Mouse (Mus musculus) left cerebral cortex, postnatal 36 days (tissue): ENCODE data around the gene Rarres1. TPM values are rescaled to one million over a fixed set of nuclear protein-coding genes. Genes with fewer than 3 reads are reported as not detected.
A peak's percentile ranks its signal among the peaks of the same experiment; 100 is the strongest.

ENCODE experiments used
- DNase-seq, 2 experiments: peaks; one replicate each; pipeline ENCODE4 v3.0.0; 2021 to 2022; ENCODE audit warnings: low spot score in 2 of 2, mixed read lengths in 1 of 2
- intact Hi-C: fragments of 180-260 bp; cut with DNase I; formaldehyde crosslinking; loops from one replicate; pipeline ENCODE4 v1.15.1; 2025
- total RNA-seq, 2 experiments: library from RNA; stranded (reverse); gene quantifications; 2 replicates each; pipeline ENCODE4 v1.2.3; 2021

Rarres1 gene
- 1 to 10 TPM; 1.9 to 2.0 TPM for total RNA-seq

DNA sequence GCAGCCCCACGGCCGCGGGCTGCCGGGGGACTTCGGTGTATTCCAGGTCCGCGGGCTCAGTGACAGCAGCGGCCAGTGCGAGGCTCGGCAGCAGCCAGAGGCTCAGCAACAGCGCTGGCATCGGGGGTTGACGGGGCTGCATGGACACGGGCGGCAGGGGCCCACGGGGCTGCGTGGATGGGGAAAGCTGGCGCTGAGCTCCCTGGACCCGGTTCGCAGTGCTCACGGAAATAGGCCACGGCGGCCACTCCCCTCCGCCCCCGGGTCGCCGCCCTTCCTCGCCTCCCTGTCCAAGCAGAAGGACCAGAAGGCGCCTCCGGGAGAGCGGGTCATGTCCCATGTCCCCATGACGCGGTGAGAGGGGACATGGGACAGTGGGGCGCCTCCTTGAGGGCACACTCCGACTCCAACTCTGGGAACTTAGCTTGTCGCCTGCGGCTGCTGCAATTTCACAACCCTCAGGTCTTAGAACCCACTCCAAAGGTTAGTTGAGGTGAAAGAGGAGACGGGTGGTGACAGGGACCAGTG is at the start of gene Rarres1:
Gene Rarres1 (minus strand): TSS at position 250 of the 528 bp plus-strand sequence.
- intact Hi-C loops, result no loop called here
- peak in 1 of 2 experiments; percentile 9 for DNase-seq

DNA sequence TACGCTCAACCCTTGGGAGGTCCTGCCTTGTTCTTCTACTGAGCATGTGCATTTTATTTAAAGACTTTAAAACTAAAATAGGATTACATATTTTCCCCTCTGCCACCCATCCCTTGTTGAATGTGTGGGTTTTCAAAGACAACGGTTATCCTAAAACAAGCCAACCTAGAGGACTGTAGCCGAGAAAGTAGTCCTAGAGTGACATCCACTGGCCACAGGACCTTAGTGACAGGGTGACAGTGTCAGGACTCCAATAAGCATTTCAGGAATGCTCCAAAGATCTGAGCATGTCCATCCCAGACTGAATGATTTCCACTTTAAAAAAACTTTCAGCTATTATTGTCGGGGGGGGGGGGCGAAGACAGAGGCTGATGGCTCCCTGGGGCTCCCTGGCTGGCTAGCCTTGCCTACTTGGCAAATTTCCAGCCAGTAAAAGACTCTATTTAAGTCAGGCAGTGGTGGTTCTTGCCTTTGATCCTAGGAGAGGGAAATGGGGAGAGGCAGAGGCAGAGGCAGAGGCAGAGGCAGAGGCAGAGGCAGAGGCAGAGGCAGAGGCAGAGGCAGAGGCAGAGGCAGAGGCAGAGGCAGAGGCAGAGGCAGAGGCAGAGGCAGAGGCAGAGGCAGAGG is 49.5 kb upstream of the Rarres1 start:
- intact Hi-C loops, result loop anchor here (5.0 kb wide), 1 partner anchor 213 kb away; no protein-coding TSS in a partner anchor
- no peak for DNase-seq

DNA sequence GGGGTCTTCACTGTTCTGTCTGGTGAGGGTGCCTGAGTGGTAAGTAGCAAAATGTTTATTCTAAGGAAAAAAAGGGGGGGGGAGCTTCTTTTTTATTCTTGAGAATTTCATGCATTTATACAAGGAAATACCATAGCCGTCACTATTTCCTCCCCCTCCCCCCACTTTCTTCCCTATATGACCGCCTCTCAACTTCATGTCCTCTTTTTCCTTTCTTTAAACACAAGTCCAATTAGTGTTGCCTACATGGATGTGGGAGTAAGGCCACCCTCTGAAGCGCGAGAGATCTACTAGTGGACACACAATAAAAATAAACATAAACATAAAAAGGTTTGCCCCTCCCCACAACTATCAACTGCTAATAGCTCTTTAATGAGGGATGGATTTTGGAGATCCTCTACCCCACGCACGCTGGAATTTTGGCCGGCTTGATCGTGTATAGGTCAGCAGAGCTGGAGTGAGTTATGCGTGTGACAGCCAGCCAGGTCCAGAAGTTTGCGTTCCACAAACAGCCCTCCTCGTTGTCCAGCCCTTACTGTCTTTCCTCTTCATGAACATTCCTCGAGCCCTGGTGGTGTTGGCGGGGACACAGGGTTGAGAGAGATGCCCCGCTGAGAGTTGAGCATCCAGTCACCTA is 42.5 kb upstream of the Rarres1 start:
- DNase-seq, result no peak
- intact Hi-C loops, result no loop called here

DNA sequence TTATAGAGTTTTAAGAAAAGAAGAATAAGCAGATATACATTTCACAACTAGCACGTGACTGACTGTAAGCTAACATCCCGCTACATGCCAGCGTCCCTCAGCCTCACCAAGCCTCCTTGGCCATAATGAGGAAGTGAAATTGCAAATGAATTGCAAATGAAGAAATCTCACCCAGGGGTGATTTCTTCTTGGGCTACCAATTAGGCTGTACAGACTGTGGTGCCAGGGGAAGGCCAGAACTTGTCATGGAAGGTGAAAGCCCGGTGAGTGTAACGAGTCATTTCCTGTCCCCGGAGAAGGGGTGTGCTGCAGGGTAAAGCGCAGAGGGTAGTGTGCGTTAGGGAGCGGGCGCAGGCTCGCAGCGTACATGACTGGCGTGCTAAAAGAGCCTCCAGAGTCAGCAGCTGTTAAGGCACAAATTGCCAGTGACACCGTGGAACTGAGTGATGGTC is 41.9 kb upstream of the Rarres1 start:
- intact Hi-C loops, result no loop called here
- DNase-seq, result no peak

DNA sequence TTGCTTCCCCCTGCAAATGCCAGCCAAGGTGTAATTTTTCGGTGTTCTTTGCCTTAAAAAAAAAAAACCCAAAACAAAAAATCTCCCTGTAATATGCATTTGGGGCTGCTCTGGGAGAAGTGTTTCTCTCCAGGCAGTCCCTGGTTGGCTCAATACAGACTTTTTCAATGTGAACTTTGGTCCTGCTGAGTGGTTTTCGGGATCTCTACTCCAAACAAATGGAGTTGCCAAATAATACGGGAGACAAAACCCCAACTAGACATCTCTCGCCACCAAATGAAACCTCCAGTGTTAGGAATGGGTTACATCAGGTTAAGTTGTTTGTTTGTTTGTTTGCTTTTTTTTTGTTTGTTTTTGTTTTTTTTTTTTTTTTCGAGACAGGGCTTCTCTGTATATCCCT is 39.9 kb upstream of the Rarres1 start:
- DNase-seq, result no peak

DNA sequence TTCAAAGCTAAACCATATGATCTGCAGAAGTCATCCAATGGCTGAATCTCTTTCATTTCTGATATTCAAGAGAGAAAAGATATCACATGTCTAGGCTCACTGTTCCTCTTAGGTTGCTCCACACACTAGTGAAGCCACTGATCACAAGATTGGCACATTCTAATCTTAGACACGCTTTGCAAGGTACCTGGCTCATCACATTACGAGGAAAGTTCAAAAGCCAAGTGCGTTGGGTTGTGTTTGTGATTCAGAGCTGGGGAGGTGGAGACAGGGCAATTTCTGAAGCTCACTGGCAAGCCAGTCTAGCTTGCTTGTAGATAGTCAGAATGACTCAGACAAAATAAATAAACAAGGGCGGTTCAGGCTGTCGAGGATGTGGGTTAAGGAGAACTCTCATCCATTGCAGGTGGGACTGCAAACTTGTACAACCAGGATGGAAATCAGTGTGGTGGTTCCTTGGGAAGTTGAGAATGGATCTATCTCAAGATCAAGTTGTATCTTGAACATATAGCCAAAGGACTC is 38.7 kb upstream of the Rarres1 start:
- intact Hi-C loops, result no loop called here
- DNase-seq, result no peak

More for the DNA sequence above, 39.9 kb upstream of the Rarres1 start:
- intact Hi-C loops, result no loop called here

DNA sequence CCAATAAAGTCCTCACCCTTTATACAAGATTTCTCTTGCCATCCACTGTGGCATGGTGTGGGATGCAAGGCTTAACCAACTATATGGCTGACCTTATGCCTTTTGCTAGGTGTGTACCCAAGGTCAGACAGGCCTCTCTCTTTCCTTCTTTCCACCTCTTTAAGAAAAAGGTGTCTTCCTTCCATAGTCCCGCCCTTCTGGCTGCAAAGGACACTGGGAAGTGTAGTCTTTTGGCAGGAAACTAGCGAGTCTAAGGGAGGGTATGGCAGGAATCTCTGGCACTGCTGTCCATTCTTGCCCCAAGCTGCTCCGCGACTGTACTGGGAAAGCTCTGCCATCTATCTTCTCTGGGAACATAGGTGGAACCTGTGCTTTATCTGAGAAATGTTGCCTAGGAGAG is 38.0 kb upstream of the Rarres1 start:
- peak in 1 of 2 experiments; percentile 9 for DNase-seq
- intact Hi-C loops, result no loop called here

DNA sequence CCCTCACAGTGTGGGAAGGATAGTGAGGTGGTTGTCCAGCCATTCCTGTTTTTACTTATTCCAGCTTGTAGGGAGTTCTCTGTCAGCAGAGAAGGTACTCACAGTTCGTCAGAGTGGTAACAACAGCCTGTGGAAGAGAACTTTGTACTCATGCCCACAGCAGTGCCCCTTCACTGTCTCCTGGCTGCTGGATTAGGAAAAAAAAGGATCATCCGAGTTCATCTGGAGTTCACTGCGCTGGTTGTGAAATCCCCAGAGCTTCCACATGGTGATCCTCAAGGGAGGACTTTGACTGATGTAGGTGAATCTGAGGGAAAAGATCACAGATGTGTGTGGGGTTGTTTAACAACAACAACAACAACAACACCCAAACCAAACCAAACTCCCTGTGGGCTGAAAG is 35.9 kb upstream of the Rarres1 start:
- intact Hi-C loops, result no loop called here
- DNase-seq, result no peak

DNA sequence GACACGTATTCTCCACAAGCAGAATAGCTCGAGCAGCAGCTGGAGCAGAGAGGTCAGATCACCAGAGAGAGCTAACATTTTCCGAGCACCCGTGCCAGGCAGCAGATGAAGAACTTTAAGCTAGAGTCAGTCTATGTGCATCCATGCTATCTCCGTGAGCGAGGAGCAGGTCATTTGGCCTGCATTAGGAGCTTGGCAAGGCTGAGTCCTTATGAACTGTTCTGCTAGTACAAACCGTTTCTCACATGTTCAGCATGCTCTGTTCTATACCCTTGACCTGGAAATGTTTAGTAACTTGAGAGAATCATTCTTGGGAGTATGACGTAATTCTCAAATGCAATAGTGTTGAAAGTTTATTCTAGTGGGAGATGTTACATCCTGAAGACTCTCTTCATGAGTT is 28.3 kb upstream of the Rarres1 start:
- intact Hi-C loops, result no loop called here
- DNase-seq, result no peak

DNA sequence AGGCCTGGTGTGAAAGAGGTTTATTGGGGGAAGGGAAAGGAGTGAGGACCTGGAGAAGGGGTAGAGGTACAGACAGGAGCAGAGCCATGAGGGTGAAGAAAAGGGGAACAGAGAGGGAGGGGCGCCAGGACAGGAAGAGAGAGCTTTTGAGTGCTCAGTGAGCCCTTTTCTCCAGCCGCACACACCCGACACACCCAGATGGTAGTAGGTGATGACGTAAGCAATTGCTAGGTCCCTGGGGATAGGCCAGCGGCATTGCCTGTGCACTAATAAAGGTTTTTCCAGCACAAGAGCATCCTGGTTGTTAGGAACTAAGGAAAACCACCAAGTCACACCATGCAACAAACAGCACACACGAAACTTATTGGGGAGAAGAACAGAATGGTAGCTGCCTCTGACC is 9.4 kb upstream of the Rarres1 start:
- intact Hi-C loops, result no loop called here
- DNase-seq, result no peak

DNA sequence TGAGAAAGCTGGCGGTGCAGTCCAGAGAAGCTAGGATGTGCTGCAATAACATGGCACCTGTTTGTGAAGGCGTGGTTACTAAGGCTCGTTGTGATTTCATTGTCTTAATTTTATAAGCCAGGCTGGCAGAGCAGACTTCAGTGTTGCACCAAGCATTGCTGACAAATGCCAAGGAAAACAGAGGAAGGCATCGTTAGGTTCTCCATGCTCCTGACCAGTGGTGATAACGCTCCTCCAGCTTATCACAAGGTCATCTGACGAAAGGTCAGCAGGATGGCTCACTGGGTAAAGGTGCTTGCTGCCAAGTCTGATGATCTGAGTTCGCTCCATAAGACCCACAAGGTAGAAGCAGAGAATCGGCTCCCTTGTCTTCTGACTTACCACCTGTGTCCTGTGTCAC is 7.4 kb upstream of the Rarres1 start:
- DNase-seq, result no peak
- intact Hi-C loops, result no loop called here

DNA sequence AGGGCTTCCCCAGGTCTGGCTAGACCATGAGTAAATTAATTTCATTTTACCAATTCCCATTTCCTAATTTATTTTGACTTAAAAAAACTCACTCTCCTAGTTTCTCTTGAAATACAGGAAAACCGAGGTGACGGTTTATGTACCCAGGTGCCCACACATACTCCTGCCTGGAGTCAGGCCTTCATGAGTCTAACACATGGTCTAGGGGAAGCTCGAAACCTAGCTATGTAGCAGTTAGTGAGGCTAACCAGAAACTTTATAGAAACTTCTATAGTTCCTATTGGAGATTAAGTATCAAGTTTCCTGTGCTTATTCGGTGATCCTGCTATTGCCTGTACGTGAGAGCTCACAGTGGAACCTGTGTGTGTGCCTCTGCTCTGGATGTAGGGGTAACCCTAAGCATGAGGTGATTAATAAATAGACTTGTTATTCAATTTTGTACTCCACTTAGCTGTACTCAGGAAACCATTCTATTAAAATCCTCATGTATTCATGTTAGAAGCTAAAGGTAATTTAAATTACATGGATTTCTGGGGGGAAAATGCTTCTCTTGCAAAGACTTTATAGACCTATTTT is 5.3 kb upstream of the Rarres1 start:
- intact Hi-C loops, result no loop called here
- DNase-seq, result no peak

DNA sequence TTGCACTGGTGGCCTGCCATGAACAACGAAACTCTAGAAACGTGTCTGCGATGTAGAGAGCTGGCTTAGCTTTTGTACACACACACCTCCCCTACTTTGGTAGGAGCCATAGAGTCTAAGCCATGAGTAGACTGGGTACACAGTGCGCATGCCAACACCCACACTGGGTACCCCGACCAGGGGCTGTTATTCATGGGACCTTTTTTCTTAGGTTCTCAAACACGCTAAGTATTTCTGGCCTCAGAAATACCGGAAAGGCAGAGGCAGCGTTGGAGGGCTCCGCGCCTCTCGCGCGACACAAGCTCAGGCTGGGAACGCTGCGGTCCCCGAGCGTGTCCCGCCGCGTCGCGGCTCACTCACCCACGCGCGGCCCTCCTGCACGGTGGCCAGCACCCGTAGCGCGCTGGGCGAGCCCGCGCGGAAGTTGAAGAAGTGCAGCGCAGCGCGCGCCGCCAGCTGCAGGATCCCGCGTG is 486 bp downstream of the Rarres1 start:
- DNase-seq, result peak; percentile 15 to 41
- intact Hi-C loops, result no loop called here

DNA sequence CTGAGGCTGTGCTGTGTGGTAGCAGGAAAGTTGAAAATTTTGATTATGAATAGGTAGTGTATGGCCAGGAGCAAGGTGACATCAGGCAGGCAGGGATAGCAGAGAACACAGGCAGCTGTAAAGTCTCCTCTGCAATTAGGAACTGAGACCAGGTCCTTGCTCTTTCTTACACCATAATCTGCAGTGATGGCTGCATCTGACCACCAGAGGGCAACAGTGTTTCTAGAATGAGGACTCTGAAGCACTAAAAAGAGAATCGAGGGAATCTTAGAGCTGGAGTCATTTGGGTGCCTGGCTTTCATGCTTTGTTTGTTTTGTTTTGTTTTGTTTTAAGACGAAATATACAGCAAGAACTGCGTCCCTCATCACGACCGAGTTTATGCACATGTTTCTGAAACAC is 2.5 kb downstream of the Rarres1 start:
- DNase-seq, result peak; percentile 54 to 77
- intact Hi-C loops, result loop anchor here (2.0 kb wide), 2 partner anchors 56 to 532 kb away; no protein-coding TSS in a partner anchor

DNA sequence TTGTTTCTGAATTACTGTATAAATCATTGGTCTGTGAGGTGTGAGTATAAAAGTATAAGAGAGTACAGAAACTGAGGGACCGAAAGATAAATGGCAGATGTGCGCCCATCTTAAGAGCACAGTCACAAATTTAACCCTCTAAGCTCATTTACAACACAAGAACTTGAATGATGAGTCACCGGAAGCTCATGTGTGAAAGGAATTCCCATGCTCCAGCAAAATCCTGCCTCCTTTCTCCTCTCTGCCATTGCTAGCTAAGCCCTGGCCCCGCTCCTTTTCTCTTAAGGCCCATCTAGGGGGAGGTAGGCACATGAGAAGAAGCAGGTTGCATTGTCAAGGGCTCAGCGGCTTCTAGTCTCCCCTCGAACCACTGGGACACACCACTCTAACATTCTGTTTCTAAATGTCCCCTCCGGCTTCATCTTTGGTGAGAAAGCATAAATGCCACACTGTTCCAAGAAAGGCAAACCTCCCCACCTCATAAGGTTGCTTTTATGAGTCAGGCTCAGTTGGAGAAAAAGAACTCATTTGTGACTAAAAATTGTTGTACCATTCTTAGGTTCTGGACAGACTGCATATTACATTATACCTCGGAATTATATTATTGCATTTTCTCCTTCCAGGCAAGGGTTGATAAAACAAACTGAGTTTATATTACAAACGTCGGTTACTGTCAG is 7.0 kb downstream of the Rarres1 start:
- peak in 1 of 2 experiments; percentile 18 for DNase-seq
- intact Hi-C loops, result no loop called here

DNA sequence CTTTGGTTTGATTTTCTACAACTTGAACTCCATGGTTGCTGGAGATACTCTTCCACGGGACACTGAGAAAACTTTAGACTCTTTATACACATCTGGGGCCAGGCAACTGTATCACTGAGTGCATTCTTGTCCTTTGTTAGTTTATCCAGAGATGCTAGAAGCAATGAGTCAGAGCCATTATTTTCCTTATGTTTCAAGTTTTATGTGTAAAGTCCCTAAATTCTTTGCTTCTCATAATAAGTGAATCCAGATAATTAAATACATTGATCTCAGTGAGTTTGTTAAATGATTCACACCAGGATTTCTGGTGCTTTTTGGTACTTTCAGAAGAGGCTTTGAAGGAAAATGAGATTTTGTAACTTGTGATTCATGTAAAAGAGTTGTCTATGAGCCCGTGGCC is 10.0 kb downstream of the Rarres1 start:
- intact Hi-C loops, result no loop called here
- no peak for DNase-seq

DNA sequence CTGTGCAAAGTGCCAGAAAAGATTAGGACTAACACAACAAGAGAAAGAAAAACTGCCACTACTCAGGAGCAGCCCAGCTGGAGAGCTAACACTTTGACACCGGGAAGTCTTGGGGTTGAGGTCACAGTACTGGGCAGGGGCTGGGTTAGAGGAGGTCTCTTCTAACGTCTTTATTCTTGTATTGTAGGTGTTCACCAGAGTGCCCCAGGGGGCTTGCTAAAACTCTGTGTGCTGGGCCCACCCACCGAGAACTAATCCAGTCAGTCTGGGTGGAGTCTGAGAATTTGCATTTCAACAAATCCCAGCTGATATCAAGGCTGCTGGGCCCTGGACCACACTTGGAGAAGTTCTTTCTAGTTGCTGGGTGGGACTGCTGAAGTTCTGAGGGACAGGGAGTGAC is 11.4 kb downstream of the Rarres1 start:
- DNase-seq, result no peak
- intact Hi-C loops, result no loop called here

DNA sequence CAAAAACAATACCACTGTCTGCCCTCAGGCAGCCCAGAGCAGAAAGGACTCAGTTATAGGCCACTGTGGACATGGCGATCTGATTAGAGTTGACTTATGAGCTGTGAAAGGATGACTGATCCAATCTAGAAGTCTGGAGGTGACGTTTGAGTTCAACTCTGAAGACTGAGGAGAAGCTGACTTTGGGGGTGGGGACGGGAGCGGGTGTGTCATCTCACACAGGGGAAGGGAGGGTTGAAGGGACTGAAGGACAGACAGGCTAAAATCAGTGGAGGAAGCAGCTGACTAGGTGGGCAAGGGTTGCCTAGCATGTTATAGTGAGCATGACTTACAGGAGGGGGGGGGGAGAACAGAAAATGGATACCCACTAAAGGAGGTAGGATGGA is 15.9 kb downstream of the Rarres1 start:
- intact Hi-C loops, result no loop called here
- no peak for DNase-seq

DNA sequence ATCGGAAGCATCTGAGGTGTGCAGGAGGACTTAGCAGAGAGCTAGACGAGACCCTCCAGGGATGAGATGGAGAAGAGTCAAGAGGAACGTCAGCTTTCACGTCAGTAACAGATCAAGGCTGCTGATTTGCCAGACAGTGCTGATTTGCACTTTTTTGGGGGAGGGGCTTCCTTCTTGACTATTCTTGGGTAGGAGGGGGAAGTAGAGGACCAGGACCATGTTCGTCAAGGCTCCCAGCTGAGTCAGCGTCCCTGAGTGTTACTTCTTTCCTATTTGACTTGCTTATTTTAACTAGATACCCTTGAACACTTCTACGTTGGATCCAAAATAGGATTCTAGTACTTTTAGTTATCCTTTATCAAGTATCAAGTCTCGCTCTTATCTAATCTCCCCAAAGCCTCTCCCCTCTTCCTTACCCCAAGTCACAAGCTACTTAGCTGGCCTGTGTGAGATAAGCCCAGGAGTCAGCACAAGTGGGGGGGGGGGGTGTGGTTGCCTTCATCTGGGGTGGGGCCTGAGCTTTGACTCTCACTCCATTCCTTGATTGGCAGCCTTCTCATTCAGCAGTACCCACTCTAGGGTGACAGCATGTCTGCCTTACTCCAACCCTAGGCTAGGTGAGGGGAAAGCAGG is 16.4 kb downstream of the Rarres1 start:
- no peak for DNase-seq
- intact Hi-C loops, result no loop called here

DNA sequence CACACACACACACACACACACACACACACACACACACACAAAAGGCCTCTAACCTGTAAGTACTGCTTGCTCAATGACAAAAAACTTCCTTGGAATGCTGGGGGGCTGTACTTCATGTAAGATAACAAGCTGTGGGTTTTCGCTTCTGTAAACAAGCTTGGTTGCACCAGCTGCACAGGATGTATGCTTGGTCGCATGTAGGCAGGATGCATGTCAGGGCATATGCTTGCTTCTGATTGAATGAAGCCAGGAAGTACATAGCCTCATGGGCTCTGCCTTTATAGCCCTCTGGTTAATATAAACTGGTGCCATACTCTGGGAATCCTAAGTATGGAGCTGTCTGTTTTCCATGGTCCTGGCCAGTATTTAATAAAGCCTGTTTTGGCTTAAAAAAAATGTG is 17.3 kb downstream of the Rarres1 start:
- intact Hi-C loops, result no loop called here
- no peak for DNase-seq
